ENCODE assay signal across 18 mouse cellular contexts in genomic region chr15:60732416-60732815, GRCm38 (mm10).
A peak's percentile ranks its signal among the peaks of the same experiment; 100 is the strongest.
DNase-seq lines count a peak whose midpoint lies in the region; ATAC-seq and TF ChIP-seq lines count a peak whose summit lies in the region.
"Had no signal": no experiment of that assay in that cellular context is flagged by ENCODE, and none has a peak within 500 bp of the region (broad histone marks: within the 10 kb centered on the region; RNA-seq: fewer than 3 reads in every experiment).

No protein-coding gene starts in this region.

- 0 out of 2 replicates have a peak, but pooled peaks cover 5% of the 10 kb centered on the region for H3K4me1 ChIP-seq in kidney, embryonic 16.5 days (ENCODE audit: insufficient read depth, low read length)
- no peaks in the 10 kb centered on the region for H3K4me1 ChIP-seq in liver, embryonic 12.5 days
- H3K4me1 ChIP-seq in liver, postnatal 0 days (ENCODE audit: insufficient read depth), result no peaks in the 10 kb centered on the region
- H3K4me1 ChIP-seq: embryonic facial prominence, embryonic 12.5 days had no signal

- no peak overlapping the region for H3K4me2 ChIP-seq in kidney, embryonic 16.5 days (replicated peaks; ENCODE audit: low read depth, low read length)
- H3K4me2 ChIP-seq in liver, embryonic 12.5 days, result no peak overlapping the region
- H3K4me2 ChIP-seq in liver, postnatal 0 days (ENCODE audit: low read depth, low read length), result no peak overlapping the region
- H3K4me2 ChIP-seq: embryonic facial prominence, embryonic 12.5 days; forebrain, embryonic 13.5 days; forebrain, embryonic 15.5 days had no signal

- H3K4me3 ChIP-seq in kidney, embryonic 16.5 days (ENCODE audit: low read length), result no peak overlapping the region
- H3K4me3 ChIP-seq in liver, embryonic 12.5 days, result no peak overlapping the region
- H3K4me3 ChIP-seq in liver, postnatal 0 days (ENCODE audit: low read depth, low read length), result no peak overlapping the region
- H3K4me3 ChIP-seq: embryonic facial prominence, embryonic 10.5 days; embryonic facial prominence, embryonic 12.5 days; forebrain, embryonic 13.5 days; forebrain, embryonic 15.5 days had no signal

- ATAC-seq in kidney, embryonic 16.5 days (ENCODE audit: low FRiP score, low TSS enrichment), result peak; percentile 24; the same call in 1 of the 2 replicates
- ATAC-seq in liver, embryonic 12.5 days, result peak; percentile 57; the same call in 1 of the 2 replicates
- no peak for ATAC-seq in liver, postnatal 0 days
- ATAC-seq: forebrain, embryonic 13.5 days; forebrain, embryonic 15.5 days; forebrain, postnatal 0 days had no signal

- no peak for TF ChIP-seq EP300 in liver, postnatal 0 days (IDR thresholded peaks at IDR 0.05; ENCODE audit: low read depth)

- no peaks in the 10 kb centered on the region for H3K36me3 ChIP-seq in kidney, embryonic 16.5 days (ENCODE audit: insufficient read depth, low read length)
- H3K36me3 ChIP-seq in liver, embryonic 12.5 days, result no peaks in the 10 kb centered on the region
- no peaks in the 10 kb centered on the region for H3K36me3 ChIP-seq in liver, postnatal 0 days (replicated peaks; ENCODE audit: insufficient read depth, low read length)
- H3K36me3 ChIP-seq: embryonic facial prominence, embryonic 10.5 days; embryonic facial prominence, embryonic 12.5 days; forebrain, embryonic 15.5 days had no signal

- no peak for TF ChIP-seq CTCF in liver, postnatal 0 days (IDR thresholded peaks at IDR 0.05; ENCODE audit: low read depth)

- DNase-seq in kidney, postnatal 25 days, result no peak
- no peak for DNase-seq in liver, postnatal 0 days
- DNase-seq in adrenal gland, postnatal 36 days, result no peak
- DNase-seq: adrenal gland, adult 2 months; adrenal gland, postnatal 10 days; adrenal gland, postnatal 25 days; cerebellum, adult 11-12 months; cerebellum, adult 2 months; cerebellum, adult 9-10 months; cerebellum, postnatal 10 days; cerebellum, postnatal 25 days; forebrain, postnatal 0 days had no signal

- no peak overlapping the region for H3K9ac ChIP-seq in kidney, embryonic 16.5 days (replicated peaks; ENCODE audit: low read length)
- H3K9ac ChIP-seq in liver, embryonic 12.5 days, result no peak overlapping the region
- no peak overlapping the region for H3K9ac ChIP-seq in liver, postnatal 0 days (replicated peaks)
- H3K9ac ChIP-seq: embryonic facial prominence, embryonic 12.5 days; forebrain, embryonic 13.5 days; forebrain, embryonic 15.5 days; forebrain, postnatal 0 days had no signal

- no peaks in the 10 kb centered on the region for H3K27me3 ChIP-seq in kidney, embryonic 16.5 days (ENCODE audit: insufficient read depth, low read length)
- H3K27me3 ChIP-seq in liver, embryonic 12.5 days (replicated peaks), result no peaks in the 10 kb centered on the region
- H3K27me3 ChIP-seq in liver, postnatal 0 days (ENCODE audit: insufficient read depth, low read length), result no peaks in the 10 kb centered on the region
- H3K27me3 ChIP-seq: embryonic facial prominence, embryonic 12.5 days; forebrain, embryonic 13.5 days; forebrain, embryonic 15.5 days had no signal

- no peaks in the 10 kb centered on the region for H3K9me3 ChIP-seq in kidney, embryonic 16.5 days (ENCODE audit: low read length)
- no peaks in the 10 kb centered on the region for H3K9me3 ChIP-seq in liver, embryonic 12.5 days (replicated peaks)
- no peaks in the 10 kb centered on the region for H3K9me3 ChIP-seq in liver, postnatal 0 days (ENCODE audit: low read length)
- H3K9me3 ChIP-seq: embryonic facial prominence, embryonic 10.5 days; embryonic facial prominence, embryonic 12.5 days; forebrain, embryonic 13.5 days; forebrain, embryonic 15.5 days had no signal

- no peak overlapping the region for H3K27ac ChIP-seq in kidney, embryonic 16.5 days (ENCODE audit: low read length)
- H3K27ac ChIP-seq in liver, embryonic 12.5 days, result no peak overlapping the region
- H3K27ac ChIP-seq in liver, postnatal 0 days (ENCODE audit: low read depth), result no peak overlapping the region
- H3K27ac ChIP-seq: embryonic facial prominence, embryonic 10.5 days; embryonic facial prominence, embryonic 12.5 days; forebrain, embryonic 13.5 days; forebrain, embryonic 15.5 days had no signal
